Mouse (Mus musculus) testis, postnatal 10 days (tissue): ENCODE results near the gene Tnfrsf14.
A peak's percentile ranks its signal among the peaks of the same experiment; 100 is the strongest.

Experiments
- DNase-seq: peaks from one replicate; pipeline ENCODE4 v3.0.0; 2021; ENCODE audit warnings: low spot score

Gene Tnfrsf14

GRCm38 (mm10) chr4:154916662-154917061, 11.7 kb downstream of the Tnfrsf14 start:
- DNase-seq = no peak

GRCm38 (mm10) chr4:154915286-154915685, 13.1 kb downstream of the Tnfrsf14 start:
- DNase-seq = no peak

GRCm38 (mm10) chr4:154914707-154915106, 13.7 kb downstream of the Tnfrsf14 start:
- no peak for DNase-seq

GRCm38 (mm10) chr4:154914252-154914651, 14.1 kb downstream of the Tnfrsf14 start:
- DNase-seq = no peak

DNA sequence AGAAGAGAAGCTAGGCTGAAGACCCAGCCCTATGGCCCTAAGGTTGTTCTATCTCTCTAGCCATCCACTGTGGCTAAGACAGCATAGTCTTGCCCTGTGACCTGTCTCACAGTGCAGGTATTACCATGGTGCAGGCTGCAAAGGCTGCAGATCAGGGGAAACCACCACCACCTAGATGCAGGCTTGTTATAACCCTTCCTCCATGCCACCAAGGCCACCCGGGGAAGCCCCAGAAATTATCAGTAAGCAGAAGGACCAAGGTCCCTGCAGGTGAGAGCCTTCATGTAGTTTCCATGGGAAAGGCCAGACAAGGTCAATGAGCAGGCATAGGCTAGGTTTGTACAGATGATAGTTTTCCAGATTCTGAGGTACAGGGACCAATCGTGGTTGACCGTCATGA, 14.5 kb downstream of the Tnfrsf14 start:
- no peak for DNase-seq

DNA sequence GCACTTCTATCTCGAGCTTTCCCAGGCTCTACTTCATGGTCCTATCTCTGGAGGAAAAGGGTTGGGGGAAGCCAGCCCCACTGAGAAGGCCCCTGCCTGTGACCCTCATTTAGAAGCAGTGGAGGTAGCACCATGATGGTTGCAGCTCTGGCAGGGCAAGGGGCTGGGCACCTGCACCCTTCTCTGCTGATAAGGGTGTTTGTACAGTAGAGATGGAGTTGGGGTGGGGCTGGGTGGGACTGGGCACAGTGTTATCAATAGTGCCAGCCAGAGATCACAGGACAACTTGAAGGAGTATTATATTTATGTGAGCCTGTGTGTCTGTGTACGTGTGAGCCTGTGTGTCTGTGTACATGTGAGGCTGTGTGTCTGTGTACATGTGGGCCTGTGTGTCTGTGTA, 16.7 kb downstream of the Tnfrsf14 start:
- no peak for DNase-seq

DNA sequence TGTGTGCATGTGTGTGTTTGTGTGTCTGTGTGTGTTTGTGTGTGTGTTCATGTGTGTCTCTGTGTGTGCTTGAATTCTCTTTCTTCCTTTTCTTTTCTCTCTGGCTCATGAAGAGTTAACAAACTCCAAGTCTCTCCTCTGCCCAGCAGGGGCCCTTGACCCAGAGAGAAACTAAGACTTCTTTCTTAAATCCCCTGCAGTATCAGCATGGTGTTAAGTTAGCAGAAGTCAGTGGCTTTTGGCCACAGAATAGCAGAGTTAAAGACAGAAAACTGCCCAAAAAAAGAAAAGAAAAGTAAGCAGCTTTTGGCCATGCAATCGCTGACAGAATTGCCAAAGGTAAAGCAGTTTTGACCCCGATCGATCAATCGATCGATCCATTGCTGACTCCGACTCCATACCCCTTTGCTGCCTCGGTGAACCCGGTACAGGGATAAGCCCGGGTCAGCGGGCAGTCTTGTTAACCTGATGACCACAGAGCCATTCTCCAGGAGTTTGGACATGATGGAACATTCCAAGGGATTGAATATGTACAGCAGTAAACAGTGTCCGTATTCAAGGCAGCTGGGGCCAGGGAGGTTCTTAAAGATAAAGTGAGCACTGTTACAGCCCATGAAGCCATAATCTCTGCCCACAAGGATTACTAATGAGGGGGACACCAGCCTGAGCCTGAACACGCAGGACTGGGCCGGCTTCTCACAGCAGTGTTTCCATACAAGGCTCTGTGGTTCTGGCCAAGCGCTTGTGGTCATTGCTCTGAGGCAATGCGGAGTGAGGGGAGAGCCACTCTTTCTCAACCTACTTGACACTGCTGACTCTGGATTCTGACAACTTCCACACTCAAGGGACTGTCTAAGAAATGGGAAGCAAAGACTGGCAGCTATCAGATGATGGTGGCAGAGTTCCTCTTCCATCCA, 17.5 kb downstream of the Tnfrsf14 start:
- no peak for DNase-seq

- no peak for DNase-seq
These were observed 19.9 kb downstream of the Tnfrsf14 start for GRCm38 (mm10) chr4:154908490-154908889.

DNA sequence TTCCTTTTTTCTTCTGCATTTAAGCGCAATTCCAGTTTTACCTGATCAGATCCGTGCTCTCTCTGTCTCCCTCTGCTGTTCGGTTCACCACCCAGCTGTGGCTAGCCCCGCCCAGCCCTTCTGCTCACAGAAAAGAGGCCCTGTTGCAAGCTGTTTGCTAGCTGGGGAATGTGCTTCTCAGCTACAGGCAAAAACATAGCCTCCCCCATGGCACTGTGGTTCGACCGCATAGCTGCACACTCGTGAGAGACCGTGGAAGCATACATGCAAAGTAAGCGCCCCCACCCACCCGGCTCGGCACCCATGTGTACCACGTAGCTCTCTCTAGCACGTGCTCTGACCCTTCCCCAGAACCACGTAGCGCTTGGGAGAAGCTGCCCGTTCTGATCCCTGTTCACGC, 20.5 kb downstream of the Tnfrsf14 start:
- peak; percentile 85 for DNase-seq

GRCm38 (mm10) chr4:154904185-154905071, 23.9 kb downstream of the Tnfrsf14 start:
- peak; percentile 71 for DNase-seq

DNA sequence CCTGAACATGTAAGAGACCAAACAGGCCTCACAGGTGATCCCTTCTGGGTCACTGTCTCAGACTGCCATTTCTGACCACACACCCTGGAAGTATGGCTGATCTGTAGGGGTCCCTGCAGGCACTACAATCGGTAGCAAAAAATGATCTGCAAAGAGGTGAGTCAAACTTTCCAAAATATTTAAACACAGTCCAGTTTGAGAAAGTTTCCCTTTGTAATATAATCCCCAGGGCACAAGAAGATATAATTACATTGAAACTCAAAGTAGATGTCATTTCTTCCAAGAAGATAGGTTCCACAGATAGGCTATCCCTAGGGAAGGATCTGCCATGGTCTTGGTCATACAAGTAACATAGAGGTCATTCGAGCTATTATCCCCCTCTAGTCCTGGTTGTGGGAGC, 26.0 kb downstream of the Tnfrsf14 start:
- no peak for DNase-seq

DNA sequence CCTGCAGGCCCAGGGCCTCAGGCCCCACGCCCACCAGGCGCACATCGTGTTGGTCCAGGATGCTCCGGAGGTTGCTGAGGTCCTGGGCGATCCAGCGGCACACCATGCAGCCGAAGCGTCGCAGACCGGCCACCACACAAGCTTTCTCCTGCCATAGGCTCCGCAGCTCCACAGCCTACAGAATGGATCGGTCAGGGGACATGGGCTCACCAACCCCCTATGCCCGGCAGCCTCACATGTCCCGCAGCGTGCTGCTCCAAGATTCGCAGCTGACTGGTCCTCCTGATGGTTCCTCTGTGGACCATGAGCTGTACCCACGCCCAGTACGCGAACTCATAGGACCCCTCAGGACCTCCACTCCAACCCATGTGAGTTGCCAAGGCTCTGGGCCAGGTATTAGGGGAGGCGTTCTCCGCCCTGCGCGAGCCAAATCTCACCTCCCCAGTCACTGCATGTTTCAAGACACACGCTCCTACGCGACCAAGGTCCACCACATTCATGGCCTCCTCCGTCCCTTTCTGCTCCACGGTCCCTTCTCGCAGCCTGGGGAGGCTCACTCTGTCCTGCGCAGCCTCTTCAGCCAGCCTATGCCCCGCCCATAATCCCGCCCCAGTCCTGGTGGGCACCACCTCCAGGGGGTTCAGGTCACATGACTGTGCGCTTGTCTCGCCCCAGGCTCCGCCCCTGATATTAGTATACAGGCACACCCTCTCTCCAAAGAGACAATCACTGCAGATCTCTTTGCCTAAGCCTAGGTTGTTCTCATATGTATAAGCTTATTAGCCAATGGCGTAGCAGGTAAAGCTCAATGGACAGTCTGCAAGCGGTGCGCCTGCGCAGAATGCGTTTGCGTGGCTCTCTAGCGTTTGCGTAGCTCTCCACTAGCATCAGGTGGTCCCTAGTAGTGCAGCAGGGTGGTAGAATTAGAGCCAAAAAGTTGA, 29.6 kb downstream of the Tnfrsf14 start, which contains the start of gene Fam213b:
Fam213b (minus strand) TSS at position 630 of the 941 bp plus-strand sequence.
- peak; percentile 83 for DNase-seq

DNA sequence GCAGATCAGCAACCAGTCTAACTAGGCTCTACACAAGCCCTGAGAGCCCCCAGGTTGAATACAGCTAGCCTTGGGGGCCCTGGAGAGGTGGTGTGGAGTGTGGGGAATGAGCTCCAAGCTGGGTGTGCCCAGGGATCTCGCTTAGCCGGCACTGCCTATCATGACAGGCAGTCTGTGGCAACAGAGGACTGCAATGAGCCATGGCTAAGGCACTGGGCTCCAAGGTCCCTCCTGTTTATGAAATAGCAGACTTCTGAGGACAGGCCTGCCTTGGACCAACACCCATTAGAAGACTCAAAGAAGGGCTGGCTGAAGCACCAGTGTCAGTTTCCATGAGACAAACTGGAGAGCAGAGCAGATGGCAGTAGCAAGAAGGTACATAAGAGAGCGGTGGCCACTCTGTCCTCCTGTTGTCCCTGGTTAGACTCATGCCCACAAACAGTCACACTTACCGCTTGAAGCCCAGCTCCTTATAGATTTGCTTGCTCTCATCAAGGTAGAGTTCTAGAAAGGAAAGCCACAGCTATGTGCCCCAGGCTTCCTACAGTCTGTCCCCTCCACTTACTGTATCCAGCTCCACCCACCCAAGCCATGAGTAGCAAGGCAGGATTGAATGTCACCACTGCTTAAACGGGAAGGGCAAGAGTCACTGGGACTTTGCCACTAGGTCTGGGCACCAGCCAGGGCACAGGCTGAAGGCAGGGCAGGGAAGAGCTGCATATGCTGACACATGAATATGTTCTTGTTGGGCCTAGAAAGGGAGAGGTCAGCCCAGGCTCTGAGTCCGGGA, 30.5 kb downstream of the Tnfrsf14 start:
- DNase-seq = no peak

GRCm38 (mm10) chr4:154895549-154895948, 32.8 kb downstream of the Tnfrsf14 start:
- no peak for DNase-seq

- no peak for DNase-seq
These were observed 37.5 kb downstream of the Tnfrsf14 start for GRCm38 (mm10) chr4:154890887-154891286.

- no peak for DNase-seq
These were observed 40.6 kb downstream of the Tnfrsf14 start for GRCm38 (mm10) chr4:154887593-154888250.

DNA sequence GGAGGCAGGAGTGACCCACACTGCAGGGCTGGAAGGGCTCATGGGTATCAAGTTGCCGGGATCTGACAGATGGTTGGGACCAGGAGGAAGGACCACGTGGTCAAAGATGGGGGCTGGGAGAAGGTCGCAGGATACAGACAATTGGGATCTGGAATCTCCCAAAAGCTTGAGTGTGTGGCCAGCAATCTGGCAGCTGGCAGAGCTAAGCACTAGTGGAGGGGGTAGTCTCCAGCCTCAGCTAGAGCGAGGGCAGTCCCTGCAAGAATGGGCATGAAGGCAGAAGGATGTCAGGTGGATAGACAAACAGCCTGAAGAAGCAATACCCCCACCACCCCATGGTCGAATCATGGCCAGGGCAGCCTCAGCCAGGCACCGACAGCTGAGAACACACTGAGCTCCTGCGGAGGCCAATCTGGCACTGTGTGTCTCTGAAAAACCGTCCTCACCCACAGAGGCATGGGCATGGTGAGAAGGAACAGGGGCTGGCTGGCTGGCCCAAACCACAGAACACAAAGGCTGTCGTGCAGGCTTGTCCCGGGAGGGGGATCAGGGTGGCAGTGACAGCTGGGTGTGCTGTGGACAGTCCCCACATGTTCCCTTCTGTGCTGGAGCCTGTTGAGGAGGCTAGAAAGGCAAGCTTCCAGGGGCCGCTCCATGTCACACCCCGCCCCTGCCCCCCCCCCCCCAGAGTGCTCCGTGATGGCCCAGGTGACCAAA, 41.3 kb downstream of the Tnfrsf14 start:
- no peak for DNase-seq

DNA sequence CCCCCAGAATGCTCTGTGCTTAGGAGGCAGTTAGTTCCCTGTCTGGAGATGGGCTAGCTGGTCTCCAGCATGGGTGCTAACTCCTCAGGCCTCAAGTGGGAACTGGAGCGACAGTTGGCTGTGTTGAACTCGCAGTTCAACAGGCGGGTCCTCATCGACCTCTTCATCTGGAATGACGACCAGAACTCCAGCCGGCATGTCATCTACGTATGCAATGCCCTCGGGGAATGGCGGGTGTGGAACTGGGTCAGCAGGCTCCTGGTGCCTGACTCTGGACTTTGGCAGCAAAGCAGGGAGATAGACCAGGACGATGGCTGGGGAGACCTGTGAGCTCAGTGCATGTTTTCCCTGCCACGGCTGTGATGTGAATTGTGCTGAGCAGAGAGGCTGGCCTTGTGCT, 42.9 kb downstream of the Tnfrsf14 start:
- no peak for DNase-seq

DNA sequence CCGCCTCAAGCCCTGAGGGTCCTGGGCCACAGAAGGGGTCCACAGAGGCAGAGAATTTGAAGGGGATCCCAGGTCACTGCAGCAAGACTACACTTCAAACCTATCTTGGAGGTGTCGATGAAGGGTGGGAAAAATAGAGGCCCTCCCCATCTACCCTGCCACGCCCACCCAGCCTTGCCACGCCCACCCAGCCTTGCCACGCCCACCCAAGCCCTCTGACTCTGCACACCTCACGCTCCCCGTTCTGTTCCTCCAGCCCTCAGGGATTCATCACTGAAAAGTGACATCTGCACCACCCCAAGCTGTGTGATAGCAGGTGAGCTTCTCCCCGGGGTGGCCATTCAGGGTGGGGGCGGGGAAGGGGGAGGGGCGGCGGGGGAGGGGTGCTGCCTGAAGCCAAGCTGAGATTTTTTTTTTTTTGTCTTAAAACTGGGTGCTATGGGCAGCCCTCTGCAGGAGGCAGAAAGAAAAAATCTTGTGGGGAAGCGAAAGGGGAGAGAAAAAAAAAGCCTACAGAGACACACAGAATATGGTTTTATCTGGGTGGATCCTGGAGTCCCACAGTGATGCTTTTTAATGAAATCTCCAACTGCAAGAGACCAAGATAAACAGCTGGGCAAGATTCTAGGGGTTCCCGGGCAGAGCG, 46.2 kb downstream of the Tnfrsf14 start:
- peak; percentile 64 for DNase-seq
